Mouse (Mus musculus): ENCODE measurements at regions not wholly inside any gene's neighbourhood (a gene's known extent, or its start where the extent isn't known, plus 50 kb on each side); places are given as distances from the start of the nearest gene placed in this dataset.

DNA sequence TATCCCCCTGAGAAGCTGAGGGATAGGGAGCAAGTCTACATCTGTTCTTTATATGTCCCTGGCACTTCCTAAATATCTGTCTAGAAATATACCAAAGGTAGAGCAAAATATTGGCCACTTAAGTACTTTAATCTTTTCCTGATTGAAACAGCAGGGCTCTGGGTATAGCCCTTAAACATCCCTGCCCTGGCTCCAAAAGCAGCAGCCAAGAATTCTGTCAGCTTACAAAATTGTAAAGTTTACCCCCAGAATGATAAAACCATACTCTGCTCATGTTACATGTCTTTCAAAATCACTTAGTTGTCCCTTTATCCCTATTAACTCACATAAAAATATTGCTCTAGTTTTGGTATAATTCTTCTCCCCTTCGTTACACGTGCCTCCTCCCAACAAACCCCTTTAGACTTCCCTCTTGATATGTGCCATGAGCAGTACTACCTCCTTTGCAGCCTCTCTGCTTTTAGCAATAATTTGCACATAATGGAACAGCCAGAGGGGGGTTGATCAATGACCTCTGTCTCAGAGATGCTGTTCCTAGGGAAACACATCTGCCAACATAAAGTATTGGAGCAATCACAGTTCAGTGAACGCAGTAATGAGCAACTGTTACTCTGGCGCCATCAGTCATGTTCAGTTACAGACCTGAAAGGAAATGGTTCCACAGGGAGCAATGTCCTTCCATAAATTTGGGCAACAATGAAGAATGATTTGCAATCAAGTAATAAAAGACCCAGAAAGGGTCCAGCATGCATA, 83.6 kb upstream of the Gm11487 start:
- no peaks in the 10 kb centered on the region for H3K27me3 ChIP-seq (ENCODE audit: control insufficient read depth, insufficient read depth, low read length)
- no peak overlapping the region for H3K4me2 ChIP-seq (ENCODE audit: low read depth, severe bottlenecking)
- H3K9ac ChIP-seq (ENCODE audit: low read length): no peak overlapping the region
- WGBS: 38% methylated on average over 4 of the region's 4 CpGs
- no peak overlapping the region for H3K27ac ChIP-seq (replicated peaks; ENCODE audit: low read depth, low read length)
- peak; percentile 13; the same call in 1 of the 2 replicates for ATAC-seq (ENCODE audit: insufficient number of reproducible peaks, low FRiP score, low TSS enrichment, low read depth)
- no peaks in the 10 kb centered on the region for H3K9me3 ChIP-seq (ENCODE audit: control insufficient read depth, low read length)
- H3K36me3 ChIP-seq (ENCODE audit: control insufficient read depth, insufficient read depth, low read length): no peaks in the 10 kb centered on the region
- no peaks in the 10 kb centered on the region for H3K4me1 ChIP-seq (ENCODE audit: control insufficient read depth, insufficient read depth, low read length)
- H3K4me3 ChIP-seq (ENCODE audit: low read depth, low read length): no peak overlapping the region
- peak; percentile 23 for DNase-seq (ENCODE audit: low spot score)

GRCm38 (mm10) chr4:73467982-73468565, 63.2 kb upstream of the Gm11487 start:
- H3K4me3 ChIP-seq (ENCODE audit: low read depth, low read length): no peak overlapping the region
- no peaks in the 10 kb centered on the region for H3K27me3 ChIP-seq (ENCODE audit: control insufficient read depth, insufficient read depth, low read length)
- DNase-seq (ENCODE audit: low spot score) (no peak), ATAC-seq (ENCODE audit: insufficient number of reproducible peaks, low FRiP score, low TSS enrichment, low read depth) (no peak)
- no peaks in the 10 kb centered on the region for H3K4me1 ChIP-seq (ENCODE audit: control insufficient read depth, insufficient read depth, low read length)
- H3K27ac ChIP-seq (replicated peaks; ENCODE audit: low read depth, low read length): no peak overlapping the region
- H3K36me3 ChIP-seq (ENCODE audit: control insufficient read depth, insufficient read depth, low read length): no peaks in the 10 kb centered on the region
- no peak overlapping the region for H3K9ac ChIP-seq (ENCODE audit: low read length)
- no peaks in the 10 kb centered on the region for H3K9me3 ChIP-seq (ENCODE audit: control insufficient read depth, low read length)
- 83% methylated on average over 1 of the region's 1 CpGs for WGBS
- no peak overlapping the region for H3K4me2 ChIP-seq (ENCODE audit: low read depth, severe bottlenecking)

All from limb, embryonic 11.5 days (tissue).